Mouse (Mus musculus) lung, postnatal 0 days (tissue): ENCODE results near the gene Hadh. TPM values are rescaled to one million over a fixed set of nuclear protein-coding genes. Genes with fewer than 3 reads are reported as not detected.

Experiments
- ATAC-seq: fragments of 200-750 bp; cut with Nextera tagmentation; 2 replicates; pipeline ENCODE4 v1.8.0; 2017; ENCODE audit warnings: moderate library complexity
- DNase-seq: peaks from one replicate; pipeline ENCODE4 v3.0.0-alpha.2; 2016; ENCODE audit warnings: low spot score
- H3K27ac ChIP-seq: fragments of 300-500 bp; sonication (generic); 2 replicates; pipeline ENCODE4 v1.5.1; 2014; ENCODE audit warnings: antibody characterized with exemption, mild to moderate bottlenecking, low read length, mixed read lengths
- H3K27me3 ChIP-seq: fragments of 300-500 bp; sonication (generic); replicated peaks from 2 replicates; pipeline ENCODE4 v1.6.1; 2014; ENCODE audit warnings: low read length, mixed read lengths; ENCODE audit not compliant: insufficient read depth
- H3K36me3 ChIP-seq: fragments of 300-500 bp; sonication (generic); 2 replicates; pipeline ENCODE4 v1.6.1; 2014; ENCODE audit warnings: low read length, mixed read lengths; ENCODE audit not compliant: insufficient read depth
- H3K4me1 ChIP-seq: fragments of 300-500 bp; sonication (generic); 2 replicates; pipeline ENCODE4 v1.6.1; 2014; ENCODE audit warnings: antibody characterized with exemption, low read depth, low read length, mixed read lengths; ENCODE audit not compliant: insufficient read depth
- H3K4me2 ChIP-seq: fragments of 300-500 bp; sonication (generic); replicated peaks from 2 replicates; pipeline ENCODE4 v1.6.1; 2014; ENCODE audit warnings: low read depth, mild to moderate bottlenecking, low read length, moderate library complexity, mixed read lengths
- H3K4me3 ChIP-seq: fragments of 300-500 bp; sonication (generic); 2 replicates; pipeline ENCODE4 v1.5.1; 2014; ENCODE audit warnings: low read depth, low read length
- H3K9ac ChIP-seq: fragments of 300-500 bp; sonication (generic); replicated peaks from 2 replicates; pipeline ENCODE4 v1.6.1; 2014; ENCODE audit warnings: low read depth, mild to moderate bottlenecking
- H3K9me3 ChIP-seq: fragments of 300-500 bp; sonication (generic); 2 replicates; pipeline ENCODE4 v1.6.1; 2016; ENCODE audit warnings: low read length, mixed read lengths
- CTCF ChIP-seq: IDR thresholded peaks from 2 replicates; pipeline ENCODE4 v1.5.1; 2016; ENCODE audit warnings: antibody characterized with exemption, mild to moderate bottlenecking
- EP300 ChIP-seq: IDR thresholded peaks from 2 replicates; pipeline ENCODE4 v1.6.1; 2016; ENCODE audit warnings: antibody characterized with exemption, mild to moderate bottlenecking, control low read depth
- WGBS: fragments of 180-500 bp; shearing (Covaris S2); extraction: QIAGEN DNeasy Blood & Tissue Kit; methylation state at CpG from one replicate; pipeline ENCODE4 v1.1.7; 2014; 5-methylcytosine and 5-hydroxymethylcytosine counted together
- polyA plus RNA-seq: library from polyadenylated mRNA; unstranded; fragments of >200 nt; fragmentation: Nextera tagmentation; extraction: Ambion mirVana; gene quantifications from 2 replicates; pipeline ENCODE4 v1.2.1, GENCODE M21; 2015

Hadh gene
- polyA plus RNA-seq, 1 experiment from 2014 or later, result 119 TPM

- Histone ChIP-seq H3K27ac (no peak overlapping the region), H3K27me3 (no peaks in the 10 kb centered on the region), H3K9me3 (no peaks in the 10 kb centered on the region), H3K9ac (no peak overlapping the region), H3K4me1 (no peaks in the 10 kb centered on the region; the same call in 1 of the 2 replicates), H3K4me3 (no peak overlapping the region), H3K4me2 (no peak overlapping the region), H3K36me3 (no peaks in the 10 kb centered on the region)
- ATAC-seq (peak; percentile 75), DNase-seq (peak; percentile 74)
- TF ChIP-seq CTCF, result no peak
- no peak for TF ChIP-seq EP300
- WGBS, result 55% methylated on average over 5 of the region's 5 CpGs
Observed at GRCm38 (mm10) chr3:131186193-131186592, 85.7 kb downstream of the Hadh start.

Other genes starting within 250 kb of the Hadh start
- 6.1 and 6.2 TPM in 2 replicates for gene Lef1, start 161.6 kb downstream of the Hadh start, polyA plus RNA-seq
- 1.5 and 1.8 TPM in 2 replicates for gene Cyp2u1, start 31.1 kb upstream of the Hadh start, polyA plus RNA-seq
- 4.1 TPM in 2 replicates for gene Sgms2, start 219.3 kb upstream of the Hadh start, polyA plus RNA-seq